Mouse (Mus musculus): ENCODE measurements at regions not wholly inside any gene's neighbourhood (a gene's known extent, or its start where the extent isn't known, plus 50 kb on each side); places are given as distances from the start of the nearest gene placed in this dataset.
"Not testable (repeated sequence)": the region's sequence is repeated elsewhere in the genome, so short reads cannot be mapped to it uniquely, and the experiment has no call there.

- no peak for DNase-seq (ENCODE audit: low read depth, low spot score)
- H3K36me3 ChIP-seq (ENCODE audit: control insufficient read depth, insufficient read depth, low read length, poor library complexity, severe bottlenecking): no peaks in the 10 kb centered on the region
- TF ChIP-seq ZNF384 (IDR thresholded peaks at IDR 0.05; ENCODE audit: low read depth, low read length) (no peak), CHD2 (IDR thresholded peaks at IDR 0.05; ENCODE audit: low read depth, low read length) (no peak), HCFC1 (IDR thresholded peaks at IDR 0.05; ENCODE audit: borderline replicate concordance, insufficient read depth, low read length) (no peak), ZC3H11A (IDR thresholded peaks at IDR 0.05; ENCODE audit: borderline replicate concordance, low read depth, low read length) (no peak), MAFK (IDR thresholded peaks at IDR 0.05; ENCODE audit: insufficient read depth, low read depth, low read length) (no peak)
- H3K27ac ChIP-seq (ENCODE audit: insufficient read depth, low read depth, low read length, poor library complexity, severe bottlenecking): no peak overlapping the region
- H3K4me3 ChIP-seq (ENCODE audit: insufficient read depth in 1 of 2, low read depth in 1 of 2, low read length in 2 of 2, poor library complexity in 1 of 2, severe bottlenecking in 1 of 2): no peak overlapping the region
- in situ Hi-C loops (cut with MboI; ENCODE audit: low sequenced_read_pairs in 2 of 2, unreplicated experiment in 2 of 2): loop anchor here in 1 of 2 experiments (25.0 kb wide), 1 partner anchor 1141 kb away; no protein-coding TSS in a partner anchor
- no peaks in the 10 kb centered on the region for H3K4me1 ChIP-seq (ENCODE audit: control insufficient read depth in 2 of 2, insufficient read depth in 2 of 2, low read length in 2 of 2, poor library complexity in 1 of 2)
- H3K9ac ChIP-seq (ENCODE audit: insufficient read depth, low read depth, low read length, poor library complexity, severe bottlenecking): no peak overlapping the region
- H3K9me3 ChIP-seq (ENCODE audit: control insufficient read depth, insufficient read depth, low read depth, low read length): no peaks in the 10 kb centered on the region
Observed at GRCm38 (mm10) chr8:99621626-99622025, 205.4 kb upstream of the Cdh8 start.

DNA sequence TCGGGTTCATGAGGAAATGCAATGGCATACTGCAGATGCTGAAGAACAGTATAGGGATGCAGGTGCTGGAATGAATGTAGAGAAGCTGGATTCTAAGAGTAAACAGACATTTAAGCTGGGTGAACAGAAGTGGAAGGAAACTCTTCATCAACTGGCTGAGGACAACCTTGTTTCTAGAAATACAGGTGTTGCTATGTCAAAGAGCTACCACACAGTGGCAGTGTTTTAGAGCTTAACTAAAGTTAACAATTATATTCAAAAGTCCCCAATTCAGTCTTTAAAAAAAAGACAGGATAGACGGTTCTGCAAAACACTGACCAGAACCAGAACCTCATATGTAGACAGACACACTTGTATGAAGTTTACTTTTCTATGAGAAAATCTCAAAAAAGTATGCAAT is 188.1 kb upstream of the Cdh8 start:
- DNase-seq (ENCODE audit: low read depth, low spot score); H3K9me3 ChIP-seq (ENCODE audit: control insufficient read depth, insufficient read depth, low read depth, low read length); H3K9ac ChIP-seq (ENCODE audit: insufficient read depth, low read depth, low read length, poor library complexity, severe bottlenecking); H3K4me3 ChIP-seq (ENCODE audit: insufficient read depth in 1 of 2, low read depth in 1 of 2, low read length in 2 of 2, poor library complexity in 1 of 2, severe bottlenecking in 1 of 2); H3K27ac ChIP-seq (ENCODE audit: insufficient read depth, low read depth, low read length, poor library complexity, severe bottlenecking); H3K4me1 ChIP-seq (ENCODE audit: control insufficient read depth in 2 of 2, insufficient read depth in 2 of 2, low read length in 2 of 2, poor library complexity in 1 of 2); H3K36me3 ChIP-seq (ENCODE audit: control insufficient read depth, insufficient read depth, low read length, poor library complexity, severe bottlenecking): not testable (repeated sequence)
- in situ Hi-C loops (cut with MboI; ENCODE audit: low sequenced_read_pairs in 2 of 2, unreplicated experiment in 2 of 2): loop anchor here in 1 of 2 experiments (25.0 kb wide), 1 partner anchor 1158 kb away; no protein-coding TSS in a partner anchor

DNA sequence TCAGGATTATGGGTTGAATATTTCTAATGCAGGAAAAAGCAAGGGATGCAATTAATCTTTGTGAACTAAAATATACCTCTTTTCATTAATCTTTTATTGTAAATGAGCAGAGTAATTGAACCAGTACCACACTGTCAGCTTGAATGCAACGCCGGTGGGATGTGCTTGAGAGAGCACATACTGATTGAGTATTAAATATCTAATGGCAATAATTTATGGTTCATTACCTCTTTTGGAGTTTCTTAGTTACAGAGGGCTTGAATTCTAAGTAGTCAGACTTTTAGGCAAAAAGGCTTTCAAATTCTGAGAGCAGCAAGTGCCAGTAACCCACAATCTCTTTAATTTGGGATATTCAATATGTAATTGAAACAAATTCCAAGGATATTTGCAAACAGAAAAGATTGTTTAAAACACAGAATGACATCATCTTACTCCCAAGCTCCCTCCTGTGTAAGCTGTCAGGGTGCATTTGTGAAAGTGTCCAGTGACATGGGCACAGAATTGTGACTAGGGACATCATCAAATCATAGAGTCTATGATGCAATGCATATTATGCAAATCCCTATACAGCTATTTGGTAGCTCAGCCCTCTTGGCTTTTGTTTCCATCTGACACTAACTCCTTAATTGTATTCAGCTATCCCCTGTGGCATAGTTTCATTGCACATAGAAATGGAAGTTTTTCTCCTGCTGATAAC is 175.2 kb upstream of the Cdh8 start:
- in situ Hi-C loops (cut with MboI; ENCODE audit: low sequenced_read_pairs in 2 of 2, unreplicated experiment in 2 of 2): no loop called here
- TF ChIP-seq MAFK (IDR thresholded peaks at IDR 0.05; ENCODE audit: insufficient read depth, low read depth, low read length) (no peak), ZNF384 (IDR thresholded peaks at IDR 0.05; ENCODE audit: low read depth, low read length) (no peak), CHD2 (IDR thresholded peaks at IDR 0.05; ENCODE audit: low read depth, low read length) (no peak), HCFC1 (IDR thresholded peaks at IDR 0.05; ENCODE audit: borderline replicate concordance, insufficient read depth, low read length) (no peak), ZC3H11A (IDR thresholded peaks at IDR 0.05; ENCODE audit: borderline replicate concordance, low read depth, low read length) (no peak)
- Histone ChIP-seq H3K27ac (ENCODE audit: insufficient read depth, low read depth, low read length, poor library complexity, severe bottlenecking) (no peak overlapping the region), H3K9ac (ENCODE audit: insufficient read depth, low read depth, low read length, poor library complexity, severe bottlenecking) (no peak overlapping the region), H3K36me3 (ENCODE audit: control insufficient read depth, insufficient read depth, low read length, poor library complexity, severe bottlenecking) (no peaks in the 10 kb centered on the region), H3K4me1 (ENCODE audit: control insufficient read depth in 2 of 2, insufficient read depth in 2 of 2, low read length in 2 of 2, poor library complexity in 1 of 2) (no peaks in the 10 kb centered on the region), H3K9me3 (ENCODE audit: control insufficient read depth, insufficient read depth, low read depth, low read length) (no peaks in the 10 kb centered on the region), H3K4me3 (ENCODE audit: insufficient read depth in 1 of 2, low read depth in 1 of 2, low read length in 2 of 2, poor library complexity in 1 of 2, severe bottlenecking in 1 of 2) (no peak overlapping the region)
- no peak for DNase-seq (ENCODE audit: low read depth, low spot score)

GRCm38 (mm10) chr8:99544102-99544501 is 127.8 kb upstream of the Cdh8 start:
- in situ Hi-C loops (cut with MboI; ENCODE audit: low sequenced_read_pairs in 2 of 2, unreplicated experiment in 2 of 2): no loop called here
- Histone ChIP-seq H3K4me3 (ENCODE audit: insufficient read depth in 1 of 2, low read depth in 1 of 2, low read length in 2 of 2, poor library complexity in 1 of 2, severe bottlenecking in 1 of 2) (no peak overlapping the region), H3K36me3 (ENCODE audit: control insufficient read depth, insufficient read depth, low read length, poor library complexity, severe bottlenecking) (no peaks in the 10 kb centered on the region), H3K27ac (ENCODE audit: insufficient read depth, low read depth, low read length, poor library complexity, severe bottlenecking) (no peak overlapping the region; the same call in 1 of the 2 replicates), H3K9ac (ENCODE audit: insufficient read depth, low read depth, low read length, poor library complexity, severe bottlenecking) (no peak overlapping the region), H3K4me1 (ENCODE audit: control insufficient read depth in 2 of 2, insufficient read depth in 2 of 2, low read length in 2 of 2, poor library complexity in 1 of 2) (peaks cover 0 to 3% of the 10 kb centered on the region in 2 experiments; a peak in 1 of 4 replicates), H3K9me3 (ENCODE audit: control insufficient read depth, insufficient read depth, low read depth, low read length) (no peaks in the 10 kb centered on the region)
- TF ChIP-seq ZC3H11A (IDR thresholded peaks at IDR 0.05; ENCODE audit: borderline replicate concordance, low read depth, low read length): no peak
- TF ChIP-seq MAFK (IDR thresholded peaks at IDR 0.05; ENCODE audit: insufficient read depth, low read depth, low read length): no peak
- TF ChIP-seq CHD2 (IDR thresholded peaks at IDR 0.05; ENCODE audit: low read depth, low read length): no peak
- no peak for TF ChIP-seq ZNF384 (IDR thresholded peaks at IDR 0.05; ENCODE audit: low read depth, low read length)
- TF ChIP-seq HCFC1 (IDR thresholded peaks at IDR 0.05; ENCODE audit: borderline replicate concordance, insufficient read depth, low read length): no peak
- DNase-seq (ENCODE audit: low read depth, low spot score): no peak

All from ES-E14 (cell line).